Mouse (Mus musculus) ES-E14 (cell line): ENCODE measurements around the gene Gtf2f1.

Experiments used
- CHD2 ChIP-seq: IDR thresholded peaks from 2 replicates; pipeline ENCODE4 v1.6.1; 2014; ENCODE audit warnings: mild to moderate bottlenecking, low read depth, low read length, inconsistent platforms
- HCFC1 ChIP-seq: IDR thresholded peaks from 2 replicates; pipeline ENCODE4 v1.6.1; 2012; ENCODE audit warnings: low read length, inconsistent platforms, borderline replicate concordance; ENCODE audit not compliant: insufficient read depth
- MAFK ChIP-seq: IDR thresholded peaks from 2 replicates; pipeline ENCODE4 v1.6.1; 2014; ENCODE audit warnings: mild to moderate bottlenecking, low read depth, low read length, inconsistent platforms; ENCODE audit not compliant: insufficient read depth
- ZNF384 ChIP-seq: IDR thresholded peaks from 2 replicates; pipeline ENCODE4 v1.6.1; 2012; ENCODE audit warnings: low read depth, low read length, inconsistent platforms

DNA sequence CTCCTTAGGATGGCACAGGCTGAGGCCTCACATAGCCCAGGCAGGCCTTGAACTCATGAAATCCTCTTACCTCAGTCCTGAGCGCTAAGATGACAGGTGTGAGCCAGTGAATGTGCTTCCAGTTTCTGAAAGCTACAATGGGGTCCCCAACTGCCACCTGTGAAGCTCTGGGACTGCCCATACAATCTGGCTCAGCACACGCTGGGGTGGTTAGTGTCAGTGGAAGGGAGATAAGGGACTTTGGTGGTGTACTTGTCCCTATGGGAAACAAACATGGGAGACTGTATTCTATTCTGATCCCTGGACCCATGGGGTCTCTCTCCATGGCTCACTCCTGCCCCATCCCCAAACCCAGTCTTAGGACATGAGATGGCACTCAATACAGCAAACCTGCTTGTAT is 8.6 kb upstream of the Gtf2f1 start:
- no peak for TF ChIP-seq MAFK
- no peak for TF ChIP-seq CHD2
- no peak for TF ChIP-seq ZNF384
- TF ChIP-seq HCFC1, result no peak
